Mouse (Mus musculus) testis, adult 2 months (tissue): ENCODE measurements around the gene Arhgap29. TPM values are rescaled to one million over a fixed set of nuclear protein-coding genes. Genes with fewer than 3 reads are reported as not detected.
A peak's percentile ranks its signal among the peaks of the same experiment; 100 is the strongest.

ENCODE experiments used
- H3K27ac ChIP-seq: fragments of 200-500 bp; 2 replicates; pipeline ENCODE4 v1.5.1; 2012; ENCODE audit warnings: low read depth, low read length; ENCODE audit not compliant: control insufficient read depth, insufficient read depth
- H3K27me3 ChIP-seq: fragments of 200-500 bp; 2 replicates; pipeline ENCODE4 v1.6.1; 2012; ENCODE audit warnings: mild to moderate bottlenecking, low read length, moderate library complexity; ENCODE audit not compliant: control insufficient read depth, insufficient read depth
- H3K36me3 ChIP-seq: fragments of 200-500 bp; 2 replicates; pipeline ENCODE4 v1.6.1; 2012; ENCODE audit warnings: mild to moderate bottlenecking, low read length; ENCODE audit not compliant: control insufficient read depth, insufficient read depth
- H3K4me1 ChIP-seq: fragments of 200-500 bp; 2 replicates; pipeline ENCODE4 v1.6.1; 2012; ENCODE audit warnings: low read length; ENCODE audit not compliant: control insufficient read depth, insufficient read depth
- H3K4me3 ChIP-seq: fragments of 200-500 bp; 2 replicates; pipeline ENCODE4 v1.5.1; 2012; ENCODE audit warnings: low read depth, mild to moderate bottlenecking, low read length, moderate library complexity, mixed read lengths; ENCODE audit not compliant: control insufficient read depth
- CTCF ChIP-seq: fragments of 200-500 bp; IDR thresholded peaks from 2 replicates; pipeline ENCODE4 v1.5.1; 2012; ENCODE audit warnings: low read depth, mild to moderate bottlenecking, inconsistent platforms, low read length, moderate library complexity; ENCODE audit not compliant: control insufficient read depth, insufficient read depth, insufficient replicate concordance
- POLR2A ChIP-seq: fragments of 200-500 bp; IDR thresholded peaks from 2 replicates; pipeline ENCODE4 v1.6.1; 2012; ENCODE audit warnings: low read depth, mild to moderate bottlenecking, inconsistent platforms, low read length, moderate library complexity; ENCODE audit not compliant: control insufficient read depth
- polyA plus RNA-seq: library from polyadenylated mRNA; depleted of rRNA; stranded (reverse); fragments of >200 nt; gene quantifications from 2 replicates; pipeline ENCODE4 v1.2.3, GENCODE M21; 2012

The Arhgap29 gene
- polyA plus RNA-seq, 1 experiment: 78.3 TPM

DNA sequence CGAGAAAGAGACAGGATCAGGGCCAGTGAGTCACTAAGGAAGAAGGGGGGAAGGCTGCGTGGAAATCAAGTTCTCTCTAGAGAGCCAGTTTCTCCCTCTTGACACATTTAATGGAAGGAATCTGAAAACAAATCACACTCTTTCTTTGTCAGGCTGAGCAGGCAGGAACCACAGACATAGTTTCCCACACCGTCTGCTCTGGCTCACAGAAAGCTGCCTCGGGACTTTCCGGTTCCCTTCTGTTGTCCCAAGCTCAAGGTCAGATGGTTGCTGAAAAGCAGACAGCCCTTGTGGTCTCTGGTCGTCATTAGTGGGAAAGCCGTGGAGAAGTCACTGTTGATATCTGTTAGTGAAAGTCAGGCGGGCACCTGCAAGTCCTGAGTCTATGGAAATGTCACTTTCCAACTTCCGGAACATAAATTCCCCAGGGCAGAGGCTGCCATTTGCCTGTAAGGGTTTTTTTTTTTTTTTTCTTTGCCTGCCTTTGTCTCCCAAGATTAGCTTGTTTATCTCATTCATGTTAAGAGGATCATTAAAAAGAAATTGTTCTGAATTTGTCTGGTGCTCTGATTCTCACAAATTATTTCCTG is 81.0 kb downstream of the Arhgap29 start:
- no peaks in the 10 kb centered on the region for H3K36me3 ChIP-seq
- peaks cover 4% of the 10 kb centered on the region for H3K4me1 ChIP-seq
- H3K27me3 ChIP-seq: no peaks in the 10 kb centered on the region
- no peak overlapping the region for H3K4me3 ChIP-seq
- peak overlapping the region; percentile 44 for H3K27ac ChIP-seq
- TF ChIP-seq CTCF (no peak), POLR2A (no peak)

DNA sequence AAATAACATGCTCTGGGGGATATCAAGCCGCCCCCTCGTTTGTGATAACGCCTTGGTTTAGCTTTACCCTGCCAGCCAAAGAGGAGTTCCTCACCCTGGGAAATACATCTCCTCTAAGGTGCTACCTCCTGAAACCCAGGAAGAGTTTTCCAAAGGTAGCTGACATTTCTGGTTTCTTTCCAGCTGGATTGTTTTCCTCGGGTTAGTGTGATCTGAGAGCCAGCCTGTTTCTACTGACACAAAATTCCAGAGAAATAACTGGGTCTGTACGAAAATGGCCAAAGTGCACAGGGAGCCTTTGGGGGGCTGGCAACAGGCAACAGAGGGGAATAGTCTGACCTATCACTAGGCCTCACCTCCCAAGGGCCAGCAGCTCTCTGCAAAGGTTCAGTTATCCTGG is 81.9 kb downstream of the Arhgap29 start:
- TF ChIP-seq CTCF (no peak), POLR2A (no peak)
- Histone ChIP-seq H3K27ac (no peak overlapping the region), H3K36me3 (no peaks in the 10 kb centered on the region), H3K27me3 (no peaks in the 10 kb centered on the region), H3K4me3 (no peak overlapping the region), H3K4me1 (peaks cover 4% of the 10 kb centered on the region)

DNA sequence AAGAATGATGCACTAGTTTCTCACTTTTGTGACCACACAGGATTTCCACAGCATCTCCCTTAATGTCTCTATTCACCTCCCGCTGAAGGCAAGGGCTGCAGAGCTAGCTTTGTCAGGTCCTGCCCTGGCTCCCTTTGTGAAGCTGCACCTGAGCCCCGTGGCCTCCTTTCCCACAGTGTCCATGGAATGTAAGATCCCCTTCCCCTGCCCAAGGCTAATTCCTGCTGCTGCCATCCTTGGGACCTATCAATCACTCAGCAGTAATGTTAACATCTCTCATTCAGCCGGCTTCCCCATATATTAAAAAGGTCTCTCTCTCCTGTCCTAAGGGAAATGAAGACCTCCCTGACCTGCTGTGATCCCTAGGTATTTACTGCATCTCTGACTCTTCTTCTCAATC is 82.8 kb downstream of the Arhgap29 start:
- Histone ChIP-seq H3K27ac (no peak overlapping the region), H3K4me3 (no peak overlapping the region), H3K27me3 (no peaks in the 10 kb centered on the region), H3K36me3 (no peaks in the 10 kb centered on the region), H3K4me1 (peaks cover 4% of the 10 kb centered on the region)
- TF ChIP-seq CTCF (no peak), POLR2A (no peak)

DNA sequence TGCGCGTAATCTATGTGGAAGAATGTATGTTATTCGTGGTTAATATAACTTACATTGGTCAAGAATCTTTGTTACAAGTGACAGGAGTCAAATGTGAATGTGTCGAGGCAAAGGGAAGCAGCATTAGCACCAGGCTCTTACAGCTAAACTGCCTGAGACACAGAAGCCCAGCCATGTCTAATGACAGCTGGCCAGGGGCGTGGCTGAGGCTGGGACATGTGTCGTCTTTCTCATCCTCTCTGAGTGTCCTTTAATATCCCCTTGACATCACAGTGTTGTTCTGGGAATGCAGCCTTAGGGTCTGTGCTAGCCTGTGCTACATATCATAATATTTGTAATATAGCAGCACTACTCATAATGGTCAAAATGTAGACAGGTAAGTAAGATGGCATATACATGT is 88.2 kb downstream of the Arhgap29 start:
- no peaks in the 10 kb centered on the region for H3K27me3 ChIP-seq
- TF ChIP-seq CTCF: no peak
- no peak for TF ChIP-seq POLR2A
- no peak overlapping the region for H3K4me3 ChIP-seq
- H3K27ac ChIP-seq: no peak overlapping the region
- no peaks in the 10 kb centered on the region for H3K4me1 ChIP-seq
- H3K36me3 ChIP-seq: no peaks in the 10 kb centered on the region

DNA sequence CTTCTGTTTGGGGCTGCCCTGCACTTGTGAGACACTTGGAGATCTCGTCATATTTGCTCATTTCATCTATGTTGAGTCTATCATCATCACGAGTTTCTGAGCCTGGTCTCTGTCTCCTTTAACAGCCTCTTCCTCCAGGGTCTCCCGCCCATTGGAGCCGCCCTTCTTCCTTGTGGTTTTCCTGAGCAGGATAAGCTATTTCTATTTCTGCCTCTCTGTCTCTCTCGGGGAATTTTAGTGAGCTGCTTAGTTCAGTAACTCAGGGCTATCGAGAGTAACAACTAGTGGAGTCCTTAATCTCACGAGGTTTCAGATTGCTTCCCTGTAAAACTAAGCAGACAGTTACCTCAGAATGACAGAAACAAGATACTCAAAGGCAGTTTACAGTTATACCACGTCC is 90.8 kb downstream of the Arhgap29 start:
- Histone ChIP-seq H3K27ac (no peak overlapping the region), H3K4me1 (no peaks in the 10 kb centered on the region), H3K36me3 (no peaks in the 10 kb centered on the region), H3K27me3 (no peaks in the 10 kb centered on the region), H3K4me3 (no peak overlapping the region)
- TF ChIP-seq POLR2A (no peak), CTCF (no peak)

DNA sequence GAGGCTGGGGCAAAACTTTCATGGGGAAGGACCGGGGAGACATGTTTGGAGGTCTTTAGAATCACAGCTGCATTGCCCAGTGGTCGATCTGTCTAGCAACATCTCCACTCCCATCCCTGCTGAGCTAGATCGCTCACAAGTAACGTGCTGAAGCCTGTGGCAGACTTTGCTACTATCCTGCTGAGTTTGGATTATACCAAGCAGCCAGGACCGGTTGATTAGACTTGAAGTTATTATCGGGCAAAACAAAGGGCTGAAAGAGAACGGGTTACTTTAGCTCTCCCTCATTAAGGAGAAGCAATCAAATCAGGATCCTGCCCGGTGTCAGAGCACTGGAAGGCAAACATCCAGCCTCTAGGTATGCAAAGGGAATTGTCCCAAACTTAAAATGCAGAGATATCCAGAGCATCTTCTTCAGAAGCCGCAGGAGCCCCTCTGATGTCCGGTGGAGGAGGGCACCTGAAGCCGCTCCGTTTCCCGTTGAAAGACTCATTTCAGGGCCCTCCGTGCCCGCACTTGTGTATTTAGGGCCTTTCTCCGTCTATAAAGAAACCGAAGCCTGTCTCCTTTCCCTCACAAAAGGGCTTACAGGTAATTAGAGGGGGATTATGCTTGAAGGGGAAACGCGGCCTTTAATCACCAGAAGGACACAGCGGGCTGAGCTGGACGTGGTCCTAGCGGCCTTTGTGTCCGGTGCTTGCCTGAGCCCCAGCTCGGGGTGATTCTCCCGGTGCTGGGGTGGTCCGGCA is 91.6 kb downstream of the Arhgap29 start, which contains the start of gene Abca4:
Abca4 (plus strand) TSS at position 645 of the 749 bp plus-strand sequence.
- H3K4me1 ChIP-seq: no peaks in the 10 kb centered on the region
- H3K4me3 ChIP-seq: peak within 1 kb of the TSS; percentile 47

DNA sequence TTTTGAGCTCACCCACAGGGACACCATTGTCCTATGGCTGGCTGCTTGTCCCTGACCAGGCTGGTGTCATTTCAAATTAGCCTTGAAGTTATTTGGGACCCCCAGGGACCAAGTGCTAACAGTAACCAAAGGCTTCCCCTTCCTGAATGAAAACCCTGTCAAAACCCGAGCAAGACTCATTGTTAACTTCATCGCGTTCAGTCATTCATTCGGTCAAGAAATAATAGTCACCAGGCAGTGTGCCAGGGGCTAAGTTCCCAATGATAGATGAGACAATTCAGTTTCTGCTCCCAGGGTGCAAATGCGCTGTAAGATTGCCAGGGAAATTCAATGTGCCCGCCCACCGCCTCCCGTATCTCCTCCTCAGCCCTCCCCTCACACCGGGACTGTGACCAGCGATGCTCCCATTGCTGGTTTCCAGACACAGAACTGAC is 93.9 kb downstream of the Arhgap29 start:
- Histone ChIP-seq H3K27me3 (no peaks in the 10 kb centered on the region), H3K4me3 (no peak overlapping the region), H3K27ac (no peak overlapping the region), H3K4me1 (no peaks in the 10 kb centered on the region), H3K36me3 (no peaks in the 10 kb centered on the region)
- no peak for TF ChIP-seq POLR2A
- no peak for TF ChIP-seq CTCF

More for the DNA sequence above, 91.6 kb downstream of the Arhgap29 start, which contains the start of gene Abca4:
- H3K27me3 ChIP-seq: no peaks in the 10 kb centered on the region
- no peak within 1 kb of the TSS for H3K27ac ChIP-seq
- no peaks in the 10 kb centered on the region for H3K36me3 ChIP-seq
- no peak for TF ChIP-seq CTCF
- no peak for TF ChIP-seq POLR2A

DNA sequence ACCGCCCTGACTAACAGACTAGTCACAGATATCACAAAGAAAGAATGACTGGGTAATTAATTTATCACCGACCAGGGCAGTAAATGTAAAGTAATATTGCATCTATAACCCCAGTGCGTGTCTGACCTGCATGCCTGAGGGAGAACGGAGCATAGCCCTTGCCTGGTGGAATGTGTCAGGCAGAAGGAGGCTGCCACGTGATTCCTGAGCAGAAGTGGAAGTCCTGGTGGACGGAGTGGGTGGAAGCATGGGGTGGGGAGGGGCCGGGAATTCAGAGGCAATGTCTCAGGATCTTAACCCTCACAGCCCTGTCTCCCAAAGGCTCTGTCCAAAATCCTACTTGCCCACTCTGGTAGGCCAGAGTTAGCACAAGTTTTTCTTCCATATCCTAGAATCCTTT is 95.1 kb downstream of the Arhgap29 start:
- Histone ChIP-seq H3K36me3 (no peaks in the 10 kb centered on the region), H3K4me1 (no peaks in the 10 kb centered on the region), H3K27me3 (no peaks in the 10 kb centered on the region), H3K4me3 (no peak overlapping the region), H3K27ac (no peak overlapping the region)
- TF ChIP-seq POLR2A (no peak), CTCF (no peak)
